Mouse (Mus musculus) intestine, postnatal 0 days (tissue): ENCODE data around the gene Qrfp. TPM values are rescaled to one million over a fixed set of nuclear protein-coding genes. Genes with fewer than 3 reads are reported as not detected.

Experiments
- ATAC-seq: fragments of 200-750 bp; cut with Nextera tagmentation; 2 replicates; pipeline ENCODE4 v1.8.0; 2017; ENCODE audit warnings: mild to moderate bottlenecking, moderate TSS enrichment, moderate library complexity
- H3K27ac ChIP-seq: fragments of 300-500 bp; sonication (generic); 2 replicates; pipeline ENCODE4 v1.5.1; 2014; ENCODE audit warnings: mild to moderate bottlenecking, low read depth, low read length, moderate library complexity
- H3K27me3 ChIP-seq: fragments of 300-500 bp; sonication (generic); replicated peaks from 2 replicates; pipeline ENCODE4 v1.6.1; 2014; ENCODE audit warnings: low read length, mixed read lengths; ENCODE audit not compliant: control insufficient read depth, insufficient read depth
- H3K36me3 ChIP-seq: fragments of 300-500 bp; sonication (generic); 2 replicates; pipeline ENCODE4 v1.6.1; 2014; ENCODE audit warnings: mild to moderate bottlenecking, moderate library complexity; ENCODE audit not compliant: control insufficient read depth, insufficient read depth
- H3K4me1 ChIP-seq: fragments of 300-500 bp; sonication (generic); replicated peaks from 2 replicates; pipeline ENCODE4 v1.6.1; 2014; ENCODE audit warnings: antibody characterized with exemption, low read length, mixed read lengths; ENCODE audit not compliant: control insufficient read depth, insufficient read depth
- H3K4me2 ChIP-seq: fragments of 300-500 bp; sonication (generic); replicated peaks from 2 replicates; pipeline ENCODE4 v1.6.1; 2014; ENCODE audit warnings: low read depth, mild to moderate bottlenecking, moderate library complexity
- H3K4me3 ChIP-seq: fragments of 300-500 bp; sonication (generic); 2 replicates; pipeline ENCODE4 v1.5.1; 2014; ENCODE audit warnings: low read depth, low read length
- H3K9ac ChIP-seq: fragments of 300-500 bp; sonication (generic); 2 replicates; pipeline ENCODE4 v1.6.1; 2014; ENCODE audit warnings: mild to moderate bottlenecking, low read depth, low read length
- H3K9me3 ChIP-seq: fragments of 300-500 bp; sonication (generic); 2 replicates; pipeline ENCODE4 v1.6.1; 2016; ENCODE audit warnings: mixed run types; ENCODE audit not compliant: control insufficient read depth
- CTCF ChIP-seq: sonication (generic); IDR thresholded peaks from 2 replicates; pipeline ENCODE4 v1.5.1; 2016; ENCODE audit warnings: low read depth, mild to moderate bottlenecking, control low read depth, antibody characterized with exemption, moderate library complexity
- WGBS: fragments of 180-500 bp; shearing (Covaris S2); extraction: QIAGEN DNeasy Blood & Tissue Kit; methylation state at CpG from one replicate; pipeline ENCODE4 v1.1.7; 2014; 5-methylcytosine and 5-hydroxymethylcytosine counted together
- polyA plus RNA-seq: library from polyadenylated mRNA; unstranded; fragments of >200 nt; fragmentation: Nextera tagmentation; extraction: Ambion mirVana; gene quantifications from 2 replicates; pipeline ENCODE4 v1.2.1, GENCODE M21; 2015

Gene Qrfp
- polyA plus RNA-seq, 1 experiment from 2014 or later: 0.18 TPM

DNA sequence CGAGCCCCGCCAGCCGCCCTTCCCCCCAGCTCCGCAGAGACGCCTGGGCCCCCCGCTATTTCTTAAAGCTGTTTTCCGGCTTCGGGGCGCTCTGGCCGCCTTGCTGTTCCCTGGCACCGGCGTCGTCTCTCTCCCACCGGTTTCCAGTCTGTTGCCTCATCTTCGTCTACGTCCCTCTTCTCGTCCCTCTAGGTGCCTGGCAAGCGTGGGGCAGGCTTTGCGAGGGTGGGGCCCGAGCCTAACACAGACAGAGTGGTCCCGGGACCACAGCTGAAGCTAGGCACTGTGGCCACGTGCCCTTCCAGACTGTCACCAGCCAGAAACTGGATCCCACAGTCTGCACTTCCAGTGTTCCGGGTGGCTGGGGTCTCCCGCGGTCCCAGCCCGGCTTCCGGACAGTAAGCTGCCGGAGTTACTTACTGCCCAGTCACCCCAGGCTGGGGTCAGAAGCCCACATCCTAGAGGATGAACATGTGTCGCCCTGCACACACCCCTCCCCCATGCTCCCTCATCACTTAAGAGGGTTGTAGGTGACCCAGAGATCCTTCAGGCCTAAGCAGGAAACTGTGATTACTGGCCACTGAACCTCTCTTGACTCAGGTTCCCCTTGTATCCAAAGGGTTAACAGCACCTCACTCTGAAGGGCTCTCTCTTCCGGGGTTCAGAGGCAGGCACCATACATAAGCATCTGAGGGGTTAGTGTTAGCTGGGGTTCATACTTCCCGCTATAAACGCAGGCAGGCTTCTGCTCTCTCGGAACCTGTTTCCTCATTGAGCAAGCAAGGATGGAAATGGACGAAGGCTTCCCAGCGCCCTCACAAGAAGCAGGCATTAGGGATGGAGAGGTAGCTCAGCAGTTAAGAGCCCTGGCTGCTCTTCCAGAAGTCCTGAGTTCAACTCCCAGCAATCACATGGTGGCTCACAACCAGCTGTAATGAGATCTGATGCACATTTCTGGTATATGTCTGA is 36.6 kb upstream of the Qrfp start:
- no peak for TF ChIP-seq CTCF
- peak overlapping the region; percentile 96 for H3K4me2 ChIP-seq
- WGBS: 6% methylated on average over 35 of the region's 35 CpGs
- no peak for ATAC-seq
- H3K27ac ChIP-seq: no peak overlapping the region
- H3K4me1 ChIP-seq: peaks cover 8% of the 10 kb centered on the region; the same call in 1 of the 2 replicates
- peak overlapping the region; percentile 53 for H3K4me3 ChIP-seq
- no peaks in the 10 kb centered on the region for H3K36me3 ChIP-seq
- no peaks in the 10 kb centered on the region for H3K9me3 ChIP-seq
- no peak overlapping the region for H3K9ac ChIP-seq
- H3K27me3 ChIP-seq: peaks cover 39% of the 10 kb centered on the region

DNA sequence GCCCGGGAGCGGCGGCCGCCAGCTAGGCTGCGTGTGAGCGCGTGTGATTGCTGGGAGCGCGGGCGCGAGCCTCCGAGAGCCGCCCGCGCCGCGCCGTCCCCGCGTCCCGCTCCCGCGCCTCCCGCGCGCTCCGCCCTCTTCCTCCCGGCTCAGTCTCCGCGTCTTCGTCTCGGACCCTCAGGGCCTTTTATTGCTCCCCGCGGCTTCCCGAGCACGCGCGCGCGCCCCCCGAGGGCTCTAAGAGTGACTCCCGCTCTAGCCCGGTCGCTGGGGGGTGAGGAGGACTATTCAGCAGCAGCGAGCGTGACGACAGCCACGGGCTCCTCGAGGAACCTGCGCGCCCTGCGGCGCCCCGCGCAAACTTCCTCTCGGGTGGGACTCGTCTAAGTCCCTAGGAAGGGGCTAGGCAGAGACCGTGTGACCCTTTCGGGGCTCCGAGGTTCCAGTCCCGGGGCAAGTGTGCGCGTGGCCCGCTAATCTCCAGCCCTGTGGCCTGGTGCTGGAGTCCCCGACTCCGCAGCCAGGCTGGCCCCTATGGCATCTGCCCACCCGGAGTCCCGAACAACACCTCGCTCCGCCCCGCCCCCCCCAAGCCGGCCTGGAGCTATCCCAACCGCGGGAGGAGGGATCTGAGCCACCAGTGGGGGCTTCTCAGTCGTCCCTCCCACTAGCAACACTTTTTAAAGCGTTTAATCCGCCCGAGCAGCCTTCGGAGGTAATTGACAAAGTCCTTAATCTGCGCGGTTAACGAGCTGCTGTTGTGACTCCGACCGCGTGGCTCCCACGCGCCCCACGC is 35.7 kb upstream of the Qrfp start, which contains the start of gene Fibcd1:
Gene Fibcd1 (minus strand): TSS at position 110 of the 796 bp plus-strand sequence.
- Histone ChIP-seq H3K27ac (no peak within 1 kb of the TSS), H3K4me3 (peak within 1 kb of the TSS; percentile 53), H3K4me1 (peaks cover 8% of the 10 kb centered on the region; the same call in 1 of the 2 replicates), H3K9me3 (no peaks in the 10 kb centered on the region), H3K36me3 (no peaks in the 10 kb centered on the region), H3K27me3 (peaks cover 39% of the 10 kb centered on the region), H3K4me2 (peak within 1 kb of the TSS; percentile 96), H3K9ac (0 out of 2 replicates have a peak within 1 kb of the TSS, but pooled peaks have one; percentile 22)
- no peak for TF ChIP-seq CTCF
- WGBS: under 1% methylated on average over 85 of the region's 88 CpGs
- no peak for ATAC-seq

DNA sequence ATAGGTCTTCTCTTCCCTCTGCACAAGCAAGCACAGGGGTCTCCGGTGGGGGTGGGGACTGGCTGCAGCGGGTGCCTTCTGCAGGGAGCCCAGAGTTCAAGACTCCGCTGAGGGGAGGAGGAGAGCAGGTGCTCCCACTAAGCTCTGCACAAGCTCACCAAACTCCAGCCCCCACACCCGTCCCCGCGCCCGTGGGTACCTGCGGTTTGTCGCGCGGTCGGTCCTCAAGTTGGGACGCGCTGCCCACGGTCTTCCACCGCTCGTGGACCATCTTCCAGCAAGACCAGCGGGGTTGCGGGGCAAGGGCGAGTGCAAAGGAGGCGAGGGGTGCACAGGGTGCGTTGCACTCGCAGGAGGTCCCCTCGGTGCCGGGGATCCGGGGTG is 35.1 kb upstream of the Qrfp start:
- H3K4me1 ChIP-seq: peaks cover 8% of the 10 kb centered on the region; the same call in 1 of the 2 replicates

DNA sequence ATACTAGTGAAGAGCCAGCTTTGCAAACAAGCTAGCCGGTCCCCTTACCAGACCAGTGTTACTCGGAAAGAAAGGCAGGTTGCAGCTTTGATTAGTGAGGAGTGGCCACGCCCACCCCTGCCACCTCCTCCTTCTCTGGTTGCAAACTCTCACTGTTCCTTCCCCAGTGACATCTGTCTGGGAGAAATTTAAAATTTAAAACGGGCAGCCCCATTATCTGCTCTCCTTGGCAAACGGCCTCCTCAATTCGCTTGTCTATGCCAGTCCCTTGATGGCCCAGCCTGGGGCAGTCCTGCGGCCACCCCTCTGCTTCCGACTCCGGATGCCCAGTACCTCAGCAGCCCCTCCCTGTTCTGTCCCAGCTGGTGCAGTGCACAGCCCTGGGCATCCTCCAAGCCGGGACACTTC is 34.4 kb upstream of the Qrfp start:
- ATAC-seq: no peak
- WGBS: 13% methylated on average over 10 of the region's 10 CpGs
- no peak overlapping the region for H3K9ac ChIP-seq
- no peak for TF ChIP-seq CTCF
- no peak overlapping the region for H3K4me2 ChIP-seq
- peaks cover 8% of the 10 kb centered on the region; the same call in 1 of the 2 replicates for H3K4me1 ChIP-seq
- H3K27me3 ChIP-seq: peaks cover 42% of the 10 kb centered on the region
- no peak overlapping the region for H3K4me3 ChIP-seq
- no peak overlapping the region for H3K27ac ChIP-seq
- H3K9me3 ChIP-seq: no peaks in the 10 kb centered on the region
- no peaks in the 10 kb centered on the region for H3K36me3 ChIP-seq

More for the DNA sequence above, 35.1 kb upstream of the Qrfp start:
- 3% methylated on average over 26 of the region's 26 CpGs for WGBS
- ATAC-seq: no peak
- no peak for TF ChIP-seq CTCF
- Histone ChIP-seq H3K4me3 (peak overlapping the region; percentile 53), H3K27me3 (peaks cover 42% of the 10 kb centered on the region), H3K9ac (0 out of 2 replicates have a peak overlapping the region, but pooled peaks have one; percentile 22), H3K9me3 (no peaks in the 10 kb centered on the region), H3K4me2 (peak overlapping the region; percentile 96), H3K36me3 (no peaks in the 10 kb centered on the region), H3K27ac (no peak overlapping the region)

DNA sequence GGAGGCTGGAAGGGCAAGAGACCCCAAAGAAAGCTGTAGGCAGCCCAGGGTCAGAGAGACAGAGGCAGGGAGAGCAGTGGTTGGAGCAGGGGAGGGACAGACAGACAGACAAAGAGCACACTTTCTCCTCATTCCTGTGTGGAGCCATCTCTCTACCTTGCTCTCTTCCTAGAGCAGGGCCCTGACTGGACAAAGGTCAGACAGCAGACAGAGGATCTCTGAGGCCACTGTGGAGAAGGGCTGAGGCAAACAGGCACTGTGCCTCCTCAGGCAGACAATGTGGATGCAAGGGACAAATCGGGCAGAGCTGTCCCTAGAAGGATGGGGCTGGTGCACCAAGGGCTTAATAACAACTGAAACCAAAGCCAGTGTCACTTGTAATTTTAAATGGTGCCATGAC is 28.5 kb upstream of the Qrfp start:
- TF ChIP-seq CTCF: no peak
- 48% methylated on average over 1 of the region's 1 CpGs for WGBS
- Histone ChIP-seq H3K9ac (no peak overlapping the region), H3K36me3 (no peaks in the 10 kb centered on the region), H3K4me3 (no peak overlapping the region), H3K4me2 (no peak overlapping the region), H3K9me3 (no peaks in the 10 kb centered on the region), H3K4me1 (no peaks in the 10 kb centered on the region), H3K27me3 (0 out of 2 replicates have a peak, but pooled peaks cover 12% of the 10 kb centered on the region), H3K27ac (no peak overlapping the region)
- ATAC-seq: no peak

DNA sequence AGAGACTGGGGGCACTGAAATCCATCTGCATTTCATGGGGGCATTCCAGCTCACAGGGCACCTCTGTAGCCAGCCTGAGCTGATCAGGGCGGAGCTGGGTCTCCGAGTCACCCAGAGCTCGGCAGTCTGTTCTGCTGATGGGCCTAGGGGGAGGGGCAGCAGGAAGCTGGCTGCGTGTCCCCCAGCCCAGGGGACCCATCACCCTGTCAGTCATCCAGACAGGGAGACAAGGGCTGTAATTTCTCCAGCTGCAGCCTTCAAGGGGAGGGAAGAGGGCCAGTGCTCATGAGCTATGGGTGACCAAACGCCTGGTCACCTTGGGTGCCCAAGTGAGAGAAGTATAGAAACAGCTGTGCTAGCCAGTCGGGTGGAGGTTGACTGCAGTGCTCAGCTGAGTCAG is 26.6 kb upstream of the Qrfp start:
- no peaks in the 10 kb centered on the region for H3K9me3 ChIP-seq
- ATAC-seq: no peak
- no peak overlapping the region for H3K9ac ChIP-seq
- H3K27me3 ChIP-seq: 0 out of 2 replicates have a peak, but pooled peaks cover 7% of the 10 kb centered on the region
- no peaks in the 10 kb centered on the region for H3K4me1 ChIP-seq
- no peak overlapping the region for H3K27ac ChIP-seq
- WGBS: 38% methylated on average over 6 of the region's 6 CpGs
- no peak overlapping the region for H3K4me3 ChIP-seq
- no peak for TF ChIP-seq CTCF
- H3K36me3 ChIP-seq: no peaks in the 10 kb centered on the region
- H3K4me2 ChIP-seq: no peak overlapping the region
